Mouse (Mus musculus) mature B cell (primary cell): ENCODE data around the gene Mcemp1.

ENCODE experiments used
- in situ Hi-C: fragments of 300-500 bp; cut with MboI; formaldehyde crosslinking; loops from 2 replicates; pipeline ENCODE4 v1.14.3; 2019

Mcemp1 gene

GRCm38 (mm10) chr8:3665507-3665906, at the start of gene Mcemp1:
Gene Mcemp1, plus strand, starts transcription at chr8:3665754.
- in situ Hi-C loops, result no loop called here

DNA sequence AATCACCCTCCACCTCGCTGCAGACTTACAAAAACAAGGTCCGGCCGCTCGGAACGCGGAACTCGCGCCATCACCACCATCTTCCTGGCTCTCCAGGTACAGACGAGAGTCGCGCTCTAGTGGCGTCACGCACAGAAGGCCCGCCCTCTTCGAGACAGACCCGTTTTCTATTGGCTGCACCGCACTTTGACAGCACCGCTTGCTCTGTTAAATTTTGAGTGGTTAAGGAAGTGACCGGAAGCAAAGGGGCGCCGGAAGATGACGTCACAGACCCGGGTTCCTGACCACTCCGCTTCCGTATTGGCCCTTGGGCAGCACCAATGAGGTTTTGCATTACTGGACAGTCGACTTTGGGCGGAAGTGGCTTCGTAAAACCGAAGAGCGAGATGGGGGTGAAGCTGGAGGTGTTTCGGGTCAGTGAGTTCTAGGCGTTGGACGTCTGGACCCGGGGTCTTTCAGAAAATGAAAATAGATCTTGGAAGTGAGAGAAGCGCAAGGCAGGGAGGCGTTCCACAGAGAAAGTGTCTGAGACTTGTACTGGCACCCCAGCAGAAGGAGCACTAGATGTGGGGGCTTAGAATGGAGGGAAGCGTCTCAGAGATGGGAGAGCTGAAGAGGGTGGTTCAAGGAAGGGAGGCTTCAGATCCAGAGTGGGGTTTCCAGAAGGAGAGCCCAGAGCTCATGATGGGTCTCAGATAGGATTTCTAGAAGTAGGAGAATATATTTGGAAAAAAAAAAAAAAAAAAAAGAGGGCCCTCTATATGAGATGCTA, 44.2 kb upstream of the Mcemp1 start, which contains the start of the genes Xab2 and Pet100:
Gene Xab2 (minus strand): TSS at position 118 of the 772 bp plus-strand sequence.
Gene Pet100 (plus strand): TSS at position 350 of the 772 bp plus-strand sequence.
- in situ Hi-C loops, result no loop called here

DNA sequence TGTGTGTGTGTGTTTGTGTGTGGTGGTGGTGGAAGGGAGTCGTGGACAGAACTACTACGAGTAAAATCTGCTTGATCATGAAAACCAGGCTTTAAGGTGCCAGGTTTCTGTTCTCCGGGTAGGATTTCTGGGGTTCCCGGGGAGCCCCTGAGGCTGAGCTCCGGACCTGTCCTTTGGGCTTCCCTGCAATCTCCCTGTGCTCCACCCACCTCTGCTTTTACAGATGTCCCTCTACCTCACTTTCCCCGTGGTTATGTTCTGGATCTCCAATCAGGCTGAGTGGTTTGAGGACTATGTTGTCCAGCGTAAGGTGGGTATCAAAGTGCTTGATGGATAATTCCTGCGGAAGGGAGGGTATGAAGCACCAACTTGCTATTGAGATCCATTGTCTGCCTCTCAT, 43.4 kb upstream of the Mcemp1 start:
- in situ Hi-C loops, result no loop called here

GRCm38 (mm10) chr8:3625445-3625844, 40.1 kb upstream of the Mcemp1 start, which contains the start of gene Pcp2:
Gene Pcp2, minus strand, starts transcription at chr8:3625545.
- in situ Hi-C loops, result loop anchor here (5.0 kb wide), 1 partner anchor 47 kb away; the partner anchor contains the start of gene Fcor

GRCm38 (mm10) chr8:3626971-3627370, 38.6 kb upstream of the Mcemp1 start:
- in situ Hi-C loops, result loop anchor here (5.0 kb wide), 1 partner anchor 45 kb away; the partner anchor contains the start of gene Fcor

GRCm38 (mm10) chr8:3628014-3628413, 37.5 kb upstream of the Mcemp1 start:
- in situ Hi-C loops, result loop anchor here (5.0 kb wide), 1 partner anchor 44 kb away; the partner anchor contains the start of gene Fcor

GRCm38 (mm10) chr8:3630647-3631477, 34.7 kb upstream of the Mcemp1 start, which contains the start of gene Stxbp2:
Gene Stxbp2, plus strand, starts transcription at chr8:3630955.
- in situ Hi-C loops, result no loop called here

DNA sequence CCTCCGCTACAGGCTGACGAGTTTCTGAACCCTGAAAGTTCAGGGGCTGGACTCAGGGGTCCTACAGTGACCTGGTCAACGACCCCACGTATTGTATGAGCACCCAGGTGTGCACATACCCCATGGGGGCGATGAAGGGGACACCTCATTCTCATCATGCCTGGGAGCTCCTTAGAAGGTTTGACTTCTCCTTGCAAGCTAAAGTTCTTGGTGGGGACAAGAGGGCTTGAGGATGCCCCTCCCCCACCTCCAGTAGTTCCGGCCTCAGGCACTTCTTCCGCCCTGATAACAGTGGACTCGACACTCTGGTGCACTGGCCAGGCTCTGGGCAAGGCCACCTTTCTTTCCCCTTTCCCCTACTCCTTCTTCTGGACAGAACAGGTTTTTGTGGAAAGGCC, 34.1 kb upstream of the Mcemp1 start:
- in situ Hi-C loops, result no loop called here

DNA sequence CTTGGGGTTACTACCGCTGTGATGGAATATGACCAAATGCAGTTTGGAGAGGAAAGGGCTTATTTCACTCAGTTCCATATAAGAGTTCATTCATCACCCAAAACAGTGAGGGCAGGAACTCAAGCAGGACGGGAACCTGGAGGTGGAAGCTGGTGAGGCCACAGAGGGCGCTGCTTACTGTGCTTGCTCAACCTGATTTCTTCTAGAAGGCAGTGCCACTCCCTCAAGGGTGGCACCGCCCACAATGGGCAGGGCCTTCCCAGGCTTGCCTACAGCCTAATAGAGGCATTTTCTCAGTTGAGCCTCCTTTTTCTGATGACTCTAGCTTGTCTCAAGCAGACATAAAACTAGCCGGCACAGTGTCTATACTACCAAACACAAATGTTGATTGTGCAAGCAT, 19.8 kb upstream of the Mcemp1 start:
- in situ Hi-C loops, result no loop called here

GRCm38 (mm10) chr8:3646824-3647531, 18.6 kb upstream of the Mcemp1 start:
- in situ Hi-C loops, result no loop called here

GRCm38 (mm10) chr8:3647561-3647960, 18.0 kb upstream of the Mcemp1 start:
- in situ Hi-C loops, result no loop called here

DNA sequence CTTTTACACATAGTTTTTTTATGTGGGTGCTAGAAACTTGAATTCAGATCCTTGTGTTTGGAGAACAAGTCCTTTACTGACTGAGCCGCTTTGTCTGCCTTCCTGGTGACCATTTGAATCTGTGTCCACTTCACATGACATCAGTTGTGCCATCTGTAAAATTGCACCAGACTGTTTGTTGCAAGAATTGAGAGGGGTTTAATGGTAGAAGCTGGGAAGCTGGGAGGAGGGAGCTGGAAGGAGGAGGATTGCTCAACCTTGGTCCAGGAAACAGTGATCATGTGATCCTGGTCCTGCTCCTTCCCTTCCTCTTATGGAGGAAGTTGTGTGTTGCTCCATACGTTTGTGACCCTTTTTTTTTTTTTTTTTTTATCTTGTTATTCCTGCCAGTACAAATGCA, 17.3 kb upstream of the Mcemp1 start:
- in situ Hi-C loops, result no loop called here

GRCm38 (mm10) chr8:3648990-3649389, 16.6 kb upstream of the Mcemp1 start:
- in situ Hi-C loops, result no loop called here

DNA sequence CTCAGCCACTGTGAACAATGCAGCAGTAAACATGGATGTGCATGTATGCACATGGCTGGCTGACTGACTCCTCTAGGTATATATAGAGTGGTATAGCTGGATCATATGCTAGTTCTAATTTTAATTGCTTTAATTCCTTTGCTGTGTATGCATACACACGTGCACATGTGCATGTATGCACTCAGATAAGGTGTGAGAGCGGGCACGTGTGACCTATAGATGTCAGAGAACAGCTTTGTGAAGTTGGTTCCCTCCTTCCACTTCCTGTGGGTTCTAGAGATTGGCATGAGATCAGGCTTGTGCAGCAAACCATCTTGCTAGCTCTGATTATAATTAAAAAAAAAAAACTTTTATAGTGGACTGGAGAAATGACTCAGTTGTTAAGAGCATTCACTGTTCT, 12.7 kb upstream of the Mcemp1 start:
- in situ Hi-C loops, result no loop called here

DNA sequence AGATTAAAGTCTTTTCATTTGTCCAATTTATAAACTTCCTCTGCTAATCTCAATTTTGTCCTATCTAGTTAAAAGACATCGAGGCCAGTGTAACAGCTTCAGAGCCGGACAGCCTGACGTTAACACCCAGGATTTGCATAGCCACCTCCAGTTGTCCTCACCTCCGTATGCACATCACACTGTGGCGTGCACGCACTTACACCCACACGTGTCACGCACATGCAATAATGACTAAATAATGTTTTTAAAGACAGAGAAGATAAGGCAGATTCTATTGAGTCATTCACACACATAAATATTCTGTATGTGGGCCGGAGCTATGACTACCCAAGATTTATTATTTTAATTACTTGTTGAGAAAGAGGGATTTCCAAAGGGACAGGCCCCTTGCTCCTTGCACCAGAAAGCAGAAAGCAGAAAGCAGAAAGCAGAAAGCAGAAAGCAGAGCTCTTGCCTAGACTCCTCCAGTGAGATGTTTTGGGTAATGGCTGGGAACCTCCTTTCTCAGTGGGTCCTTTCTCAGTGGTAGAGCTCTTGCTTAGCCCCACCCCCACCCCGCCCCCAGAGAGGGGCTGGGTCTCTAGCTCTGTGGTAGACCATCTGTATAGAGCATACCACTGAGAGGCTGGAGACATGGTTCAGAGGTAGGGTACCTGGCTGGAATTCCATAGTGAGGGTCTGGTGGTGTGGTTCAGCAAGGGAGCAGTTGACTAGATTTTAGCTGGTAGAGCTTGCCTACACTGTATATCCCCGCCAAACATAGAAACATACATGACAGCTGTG, 10.6 kb upstream of the Mcemp1 start:
- in situ Hi-C loops, result no loop called here

DNA sequence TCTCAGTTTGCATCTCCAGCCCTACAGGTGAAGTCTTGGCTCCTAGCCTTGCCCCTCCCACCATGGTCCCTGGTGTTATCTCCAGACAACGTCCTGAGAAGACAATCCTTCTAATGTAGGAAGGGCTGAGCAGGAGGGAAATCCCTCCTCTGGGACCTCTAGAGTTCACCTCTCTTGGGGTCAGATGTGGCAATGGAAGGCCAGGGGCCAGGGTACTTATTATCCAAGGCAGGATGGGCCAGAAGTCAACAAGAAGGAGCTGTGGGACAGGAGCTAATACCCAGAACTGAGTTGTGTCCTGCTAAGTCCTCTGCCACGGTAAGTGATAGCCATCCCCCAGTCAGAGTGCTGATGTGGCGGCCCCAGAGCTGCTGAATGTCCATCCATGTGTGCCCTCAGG, 10.0 kb upstream of the Mcemp1 start, which contains the start of gene Retn:
Gene Retn (plus strand): TSS at position 245 of the 400 bp plus-strand sequence.
- in situ Hi-C loops, result no loop called here

DNA sequence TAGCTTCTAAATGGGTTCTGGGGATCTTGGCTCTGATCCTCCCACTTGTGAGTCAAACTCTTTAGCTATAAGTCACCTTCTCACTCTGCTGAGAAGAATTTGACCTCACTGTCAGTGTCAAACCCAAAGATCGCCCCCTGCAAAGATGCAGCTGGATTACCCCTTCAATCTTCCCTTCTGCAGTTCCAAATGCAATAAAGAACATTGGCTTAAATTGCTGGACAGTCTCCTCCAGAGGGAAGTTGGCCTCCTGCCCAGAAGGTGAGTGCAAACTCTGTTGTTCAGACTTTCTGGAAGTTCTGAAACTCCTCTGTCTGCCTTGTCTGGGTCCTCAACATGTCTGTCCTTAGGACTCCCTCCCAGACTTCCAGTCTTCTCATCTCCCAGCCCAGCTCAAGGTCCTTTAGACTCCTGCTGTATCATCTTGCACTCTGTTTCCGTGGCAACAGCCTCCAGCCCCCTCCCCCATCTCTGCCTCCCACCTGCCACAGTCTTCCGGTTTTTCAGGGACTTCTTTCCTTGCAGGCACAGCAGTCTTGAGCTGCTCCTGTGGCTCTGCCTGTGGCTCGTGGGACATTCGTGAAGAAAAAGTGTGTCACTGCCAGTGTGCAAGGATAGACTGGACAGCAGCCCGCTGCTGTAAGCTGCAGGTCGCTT, 8.7 kb upstream of the Mcemp1 start:
- in situ Hi-C loops, result no loop called here

DNA sequence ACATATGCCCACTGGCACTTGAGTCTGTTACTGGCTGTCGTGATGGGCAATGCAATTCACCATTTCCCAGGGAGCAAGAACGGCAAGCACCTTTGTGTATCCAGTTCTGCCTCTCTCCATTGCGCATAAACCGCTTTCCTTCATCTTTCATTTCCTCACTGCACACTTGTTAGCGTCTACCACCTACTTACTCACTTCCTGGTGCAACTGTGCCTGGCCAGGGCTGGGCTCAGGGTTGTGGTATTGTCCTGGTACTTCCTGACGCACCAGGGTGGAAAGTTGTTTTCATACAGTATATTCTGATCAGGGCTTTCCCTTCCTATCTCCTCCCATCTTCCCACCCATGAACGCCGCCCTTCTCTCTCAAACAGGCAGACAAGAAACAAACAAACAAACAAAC, 4.7 kb upstream of the Mcemp1 start:
- in situ Hi-C loops, result no loop called here

GRCm38 (mm10) chr8:3664405-3664804, 1.1 kb upstream of the Mcemp1 start:
- in situ Hi-C loops, result no loop called here

GRCm38 (mm10) chr8:3670388-3670787, 4.8 kb downstream of the Mcemp1 start:
- in situ Hi-C loops, result loop anchor here (5.0 kb wide), 1 partner anchor 43 kb away; the partner anchor contains the start of gene Pcp2
